Mouse (Mus musculus) MEL (cell line): ENCODE results near the gene Rab37. TPM values are rescaled to one million over a fixed set of nuclear protein-coding genes. Genes with fewer than 3 reads are reported as not detected.

Source experiments
- DNase-seq: peaks from one replicate; pipeline ENCODE4 v3.0.0; 2011; ENCODE audit warnings: low read depth, low spot score
- H3K27ac ChIP-seq: 2 replicates; pipeline ENCODE4 v1.5.1; 2012; ENCODE audit warnings: low read depth, mild to moderate bottlenecking, control low read depth, low read length, moderate library complexity; ENCODE audit not compliant: control insufficient read depth
- H3K27me3 ChIP-seq, 2 experiments: fragments of 150-350 bp in 1 of 2; sonication (generic) in 1 of 2; 2 replicates each; pipeline ENCODE4 v1.6.1; 2012; ENCODE audit warnings: low read length in 2 of 2, mild to moderate bottlenecking in 2 of 2, improper control_type of control experiment in 1 of 2, moderate library complexity in 1 of 2; ENCODE audit not compliant: insufficient read depth in 2 of 2, control insufficient read depth in 1 of 2
- H3K36me3 ChIP-seq, 2 experiments: 2 replicates each; pipeline ENCODE4 v1.6.1; 2012 to 2014; ENCODE audit warnings: low read length in 2 of 2, improper control_type of control experiment in 1 of 2, inconsistent platforms in 1 of 2, mild to moderate bottlenecking in 1 of 2; ENCODE audit not compliant: insufficient read depth in 2 of 2, control insufficient read depth in 1 of 2
- H3K4me1 ChIP-seq, 2 experiments: fragments of 150-350 bp in 1 of 2; sonication (generic) in 1 of 2; 2 replicates each; pipeline ENCODE4 v1.6.1; 2012; ENCODE audit warnings: low read length in 2 of 2, improper control_type of control experiment in 1 of 2, mild to moderate bottlenecking in 1 of 2; ENCODE audit not compliant: insufficient read depth in 2 of 2, control insufficient read depth in 1 of 2
- H3K4me3 ChIP-seq, 2 experiments: fragments of 150-350 bp in 1 of 2; sonication (generic) in 1 of 2; 2 replicates each; pipeline ENCODE4 v1.5.1; 2012; ENCODE audit warnings: low read depth in 2 of 2, low read length in 2 of 2, mild to moderate bottlenecking in 2 of 2, moderate library complexity in 2 of 2, control low read depth in 1 of 2, improper control_type of control experiment in 1 of 2; ENCODE audit not compliant: control insufficient read depth in 1 of 2, insufficient read depth in 1 of 2
- H3K79me2 ChIP-seq: 2 replicates; pipeline ENCODE4 v1.6.1; 2012; ENCODE audit warnings: mild to moderate bottlenecking, low read length, moderate library complexity; ENCODE audit not compliant: control insufficient read depth, poor library complexity, insufficient read depth
- H3K9ac ChIP-seq: 2 replicates; pipeline ENCODE4 v1.6.1; 2012; ENCODE audit warnings: low read depth, mild to moderate bottlenecking, control low read depth, low read length, moderate library complexity; ENCODE audit not compliant: control insufficient read depth, poor library complexity, severe bottlenecking
- H3K9me3 ChIP-seq: fragments of 150-350 bp; sonication (generic); replicated peaks from 2 replicates; pipeline ENCODE4 v1.6.1; 2012; ENCODE audit warnings: mild to moderate bottlenecking, low read length, improper control_type of control experiment, moderate library complexity; ENCODE audit not compliant: insufficient read depth
- BHLHE40 ChIP-seq: IDR thresholded peaks from 2 replicates; pipeline ENCODE4 v1.6.1; 2012; ENCODE audit warnings: low read depth, mild to moderate bottlenecking, inconsistent platforms, low read length, improper control_type of control experiment, borderline replicate concordance
- CHD2 ChIP-seq: IDR thresholded peaks from 2 replicates; pipeline ENCODE4 v1.6.1; 2011; ENCODE audit warnings: low read length, improper control_type of control experiment
- E2F4 ChIP-seq: IDR thresholded peaks from 2 replicates; pipeline ENCODE4 v1.6.1; 2011; ENCODE audit warnings: low read depth, low read length, improper control_type of control experiment, borderline replicate concordance
- ELF1 ChIP-seq: IDR thresholded peaks from 2 replicates; pipeline ENCODE4 v1.6.1; 2014; ENCODE audit warnings: low read depth, mild to moderate bottlenecking, inconsistent platforms, low read length, improper control_type of control experiment, moderate library complexity
- EP300 ChIP-seq, 2 experiments: IDR thresholded peaks; 2 replicates each; pipeline ENCODE4 v1.6.1; 2011; ENCODE audit warnings: improper control_type of control experiment in 2 of 2, low read length in 2 of 2, low read depth in 1 of 2, mild to moderate bottlenecking in 1 of 2
- ETS1 ChIP-seq: IDR thresholded peaks from 2 replicates; pipeline ENCODE4 v1.6.1; 2012; ENCODE audit warnings: low read depth, mild to moderate bottlenecking, inconsistent platforms, low read length, improper control_type of control experiment, moderate library complexity
- GABPA ChIP-seq: IDR thresholded peaks from 2 replicates; pipeline ENCODE4 v1.6.1; 2012; ENCODE audit warnings: low read depth, mild to moderate bottlenecking, inconsistent platforms, low read length, improper control_type of control experiment, moderate library complexity
- GATA1 ChIP-seq: IDR thresholded peaks from 2 replicates; pipeline ENCODE4 v1.6.1; 2011; ENCODE audit warnings: low read depth, low read length, improper control_type of control experiment
- HCFC1 ChIP-seq: IDR thresholded peaks from 2 replicates; pipeline ENCODE4 v1.6.1; 2012; ENCODE audit warnings: low read depth, mild to moderate bottlenecking, inconsistent platforms, low read length, improper control_type of control experiment, moderate library complexity
- JUND ChIP-seq: IDR thresholded peaks from 2 replicates; pipeline ENCODE4 v1.6.1; 2011; ENCODE audit warnings: low read depth, mild to moderate bottlenecking, improper control_type of control experiment, low read length
- KAT2A ChIP-seq: conservative IDR thresholded peaks from 2 replicates; pipeline ENCODE4 v1.6.1; 2012; ENCODE audit warnings: low read depth, low read length, improper control_type of control experiment, inconsistent platforms
- MAFK ChIP-seq: IDR thresholded peaks from 2 replicates; pipeline ENCODE4 v1.6.1; 2011; ENCODE audit warnings: low read depth, mild to moderate bottlenecking, low read length, improper control_type of control experiment, borderline replicate concordance
- MAX ChIP-seq: IDR thresholded peaks from 2 replicates; pipeline ENCODE4 v1.6.1; 2011; ENCODE audit warnings: low read length, improper control_type of control experiment
- MAZ ChIP-seq: IDR thresholded peaks from 2 replicates; pipeline ENCODE4 v1.6.1; 2012; ENCODE audit warnings: low read depth, mild to moderate bottlenecking, inconsistent platforms, low read length, improper control_type of control experiment
- MEF2A ChIP-seq: IDR thresholded peaks from 2 replicates; pipeline ENCODE4 v1.6.1; 2014; ENCODE audit warnings: low read depth, mild to moderate bottlenecking, inconsistent platforms, low read length, improper control_type of control experiment; ENCODE audit not compliant: poor library complexity, insufficient replicate concordance, severe bottlenecking; ENCODE audit errors: extremely low read depth
- MXI1 ChIP-seq: IDR thresholded peaks from 2 replicates; pipeline ENCODE4 v1.6.1; 2011; ENCODE audit warnings: mild to moderate bottlenecking, low read depth, low read length, improper control_type of control experiment
- MYB ChIP-seq: IDR thresholded peaks from 2 replicates; pipeline ENCODE4 v1.6.1; 2011; ENCODE audit warnings: mild to moderate bottlenecking, low read depth, low read length, improper control_type of control experiment
- MYC ChIP-seq: IDR thresholded peaks from 2 replicates; pipeline ENCODE4 v1.6.1; 2011; ENCODE audit warnings: low read depth, mild to moderate bottlenecking, low read length, improper control_type of control experiment, moderate library complexity
- NELFE ChIP-seq: IDR thresholded peaks from 2 replicates; pipeline ENCODE4 v1.6.1; 2011; ENCODE audit warnings: low read depth, low read length, improper control_type of control experiment
- NRF1 ChIP-seq: IDR thresholded peaks from 2 replicates; pipeline ENCODE4 v1.6.1; 2014; ENCODE audit warnings: low read depth, mild to moderate bottlenecking, inconsistent platforms, low read length, improper control_type of control experiment, moderate library complexity; ENCODE audit not compliant: poor library complexity, insufficient read depth, severe bottlenecking
- POLR2A ChIP-seq, 2 experiments: IDR thresholded peaks; 2 replicates each; pipeline ENCODE4 v1.6.1; 2011 to 2012; ENCODE audit warnings: low read length in 2 of 2, mild to moderate bottlenecking in 2 of 2, control low read depth in 1 of 2, improper control_type of control experiment in 1 of 2, low read depth in 1 of 2, moderate library complexity in 1 of 2; ENCODE audit not compliant: control insufficient read depth in 1 of 2, insufficient read depth in 1 of 2, poor library complexity in 1 of 2
- POLR2AphosphoS2 ChIP-seq: IDR thresholded peaks from 2 replicates; pipeline ENCODE4 v1.6.1; 2011; ENCODE audit warnings: low read length, improper control_type of control experiment
- POLR2AphosphoS5 ChIP-seq: IDR thresholded peaks from 2 replicates; pipeline ENCODE4 v1.6.1; 2012; ENCODE audit warnings: low read depth, borderline replicate concordance, mild to moderate bottlenecking, inconsistent platforms, low read length, moderate library complexity, mixed read lengths
- RAD21 ChIP-seq: IDR thresholded peaks from 2 replicates; pipeline ENCODE4 v1.6.1; 2011; ENCODE audit warnings: mild to moderate bottlenecking, low read depth, low read length, improper control_type of control experiment
- RCOR1 ChIP-seq: IDR thresholded peaks from 2 replicates; pipeline ENCODE4 v1.6.1; 2012; ENCODE audit warnings: low read depth, mild to moderate bottlenecking, inconsistent platforms, low read length, improper control_type of control experiment
- SIN3A ChIP-seq: IDR thresholded peaks from 2 replicates; pipeline ENCODE4 v1.6.1; 2012; ENCODE audit warnings: low read length, improper control_type of control experiment, inconsistent platforms
- SMC3 ChIP-seq: IDR thresholded peaks from 2 replicates; pipeline ENCODE4 v1.6.1; 2011; ENCODE audit warnings: low read depth, low read length, improper control_type of control experiment
- TAL1 ChIP-seq: IDR thresholded peaks from 2 replicates; pipeline ENCODE4 v1.6.1; 2012; ENCODE audit warnings: mild to moderate bottlenecking, inconsistent platforms, low read length, moderate library complexity, mixed read lengths
- TBP ChIP-seq: IDR thresholded peaks from 2 replicates; pipeline ENCODE4 v1.8.0; 2011; ENCODE audit warnings: low read depth, low read length, improper control_type of control experiment
- TCF12 ChIP-seq: IDR thresholded peaks from 2 replicates; pipeline ENCODE4 v1.6.1; 2014; ENCODE audit warnings: low read depth, mild to moderate bottlenecking, inconsistent platforms, low read length, improper control_type of control experiment, moderate library complexity
- UBTF ChIP-seq: IDR thresholded peaks from 2 replicates; pipeline ENCODE4 v1.6.1; 2012; ENCODE audit warnings: low read depth, mild to moderate bottlenecking, inconsistent platforms, low read length, improper control_type of control experiment, moderate library complexity, borderline replicate concordance; ENCODE audit not compliant: insufficient read depth
- USF2 ChIP-seq, 2 experiments: IDR thresholded peaks; 2 replicates each; pipeline ENCODE4 v1.6.1; 2011 to 2012; ENCODE audit warnings: improper control_type of control experiment in 2 of 2, low read length in 2 of 2, borderline replicate concordance in 1 of 2, inconsistent platforms in 1 of 2, low read depth in 1 of 2, mild to moderate bottlenecking in 1 of 2; ENCODE audit not compliant: insufficient read depth in 1 of 2
- ZC3H11A ChIP-seq: IDR thresholded peaks from 2 replicates; pipeline ENCODE4 v1.6.1; 2012; ENCODE audit warnings: low read depth, mild to moderate bottlenecking, inconsistent platforms, low read length, improper control_type of control experiment
- ZKSCAN1 ChIP-seq: IDR thresholded peaks from 2 replicates; pipeline ENCODE4 v1.6.1; 2012; ENCODE audit warnings: low read depth, mild to moderate bottlenecking, inconsistent platforms, low read length, improper control_type of control experiment, moderate library complexity
- ZMIZ1 ChIP-seq: IDR thresholded peaks from 2 replicates; pipeline ENCODE4 v1.6.1; 2012; ENCODE audit warnings: low read depth, mild to moderate bottlenecking, inconsistent platforms, low read length, improper control_type of control experiment, moderate library complexity
- ZNF384 ChIP-seq: IDR thresholded peaks from 2 replicates; pipeline ENCODE4 v1.6.1; 2012; ENCODE audit warnings: low read depth, mild to moderate bottlenecking, inconsistent platforms, low read length, improper control_type of control experiment
- polyA plus RNA-seq, 2 experiments: library from polyadenylated mRNA; stranded (reverse) in 1 of 2; unstranded in 1 of 2; fragments of >175 nt in 1 of 2; fragments of >200 nt in 1 of 2; gene quantifications; 2 replicates each; pipeline versions ENCODE4 v1.2.1 to v1.2.4; 2012; ENCODE audit warnings: low replicate concordance in 2 of 2, low read depth in 1 of 2; ENCODE audit not compliant: insufficient read length in 2 of 2, insufficient read depth in 1 of 2, missing spikeins in 1 of 2
- total RNA-seq: library from RNA; depleted of rRNA; stranded (reverse); fragments of 300-350 nt; gene quantifications from 2 replicates; pipeline ENCODE4 v1.2.3, GENCODE M21; 2012

The Rab37 gene
- total and polyA plus RNA-seq, 3 experiments = 14.6 to 20.6 TPM; not detected in 1

DNA sequence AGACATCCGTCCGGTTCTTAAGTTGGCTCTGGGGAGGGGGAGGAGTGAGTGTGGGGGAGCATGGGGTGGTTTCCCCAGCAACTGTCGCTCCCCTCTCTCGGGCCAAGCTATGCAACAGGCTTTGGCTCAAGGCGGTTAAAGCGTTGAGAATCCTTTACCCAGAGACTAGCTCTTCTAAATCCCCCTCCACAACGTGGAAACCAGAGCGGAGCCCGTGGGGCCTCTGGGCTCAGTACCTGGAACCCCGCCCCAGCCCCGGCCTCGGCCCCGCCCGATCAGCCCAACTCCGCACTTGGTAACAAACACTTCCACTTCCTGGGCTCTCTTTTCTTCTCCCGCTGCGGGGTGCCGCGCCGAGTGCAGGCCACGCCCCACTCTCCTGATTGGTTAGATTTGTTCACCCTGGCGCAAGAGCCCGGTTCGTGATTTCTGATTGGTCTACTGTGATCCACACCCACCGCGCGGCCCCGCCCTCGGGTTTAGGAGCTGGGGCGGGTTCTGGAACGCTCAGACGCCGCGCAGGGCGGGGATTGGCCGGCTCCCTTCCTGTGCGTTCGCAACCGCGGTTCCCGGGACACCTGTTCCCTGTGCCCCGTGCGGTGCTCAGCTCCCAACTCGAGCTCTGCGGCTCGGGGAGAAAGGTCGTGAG, 71.7 kb downstream of the Rab37 start, which contains the start of gene Slc9a3r1:
Slc9a3r1 (plus strand) TSS at position 510 of the 649 bp plus-strand sequence.
- Histone ChIP-seq H3K27ac (peak within 1 kb of the TSS; percentile 90), H3K9me3 (no peaks in the 10 kb centered on the region), H3K9ac (peak within 1 kb of the TSS; percentile 90), H3K4me1 (peaks cover 6 to 37% of the 10 kb centered on the region in 2 experiments), H3K4me3 (peak within 1 kb of the TSS; percentile 82 to 94), H3K36me3 (peaks cover 0 to 23% of the 10 kb centered on the region in 2 experiments; a peak in 2 of 4 replicates), H3K79me2 (peaks cover 40% of the 10 kb centered on the region), H3K27me3 (no peaks in the 10 kb centered on the region)
- peak; percentile 100 for DNase-seq
- no peak for TF ChIP-seq TAL1
- TF ChIP-seq ETS1 = peak; percentile 29; the same call in 1 of the 2 replicates
- TF ChIP-seq MXI1 = peak; percentile 75; the same call in 1 of the 2 replicates
- no peak for TF ChIP-seq KAT2A
- TF ChIP-seq MAFK = no peak
- TF ChIP-seq SIN3A = peak; percentile 95
- TF ChIP-seq RCOR1 = no peak
- peak; percentile 43; the same call in 1 of the 2 replicates for TF ChIP-seq MAX
- TF ChIP-seq RAD21 = no peak
- no peak for TF ChIP-seq USF2 (IDR thresholded peaks at IDR 0.05; ENCODE audit: borderline replicate concordance in 1 of 2, insufficient read depth in 1 of 2, low read depth in 1 of 2, low read length in 2 of 2)
- peak; percentile 99 for TF ChIP-seq NELFE
- TF ChIP-seq MEF2A = no peak
- no peak for TF ChIP-seq ZC3H11A
- no peak for TF ChIP-seq ZKSCAN1
- 0 out of 4 replicates have a peak, but pooled peaks of 1 of the 2 experiments have one; percentile 15 for TF ChIP-seq EP300 (IDR thresholded peaks at IDR 0.05; ENCODE audit: low read depth in 1 of 2, low read length in 2 of 2)
- TF ChIP-seq JUND = no peak
- TF ChIP-seq POLR2AphosphoS5 = no peak
- TF ChIP-seq HCFC1 = peak; percentile 68
- no peak for TF ChIP-seq MYC
- TF ChIP-seq E2F4 = peak; percentile 40; the same call in 1 of the 2 replicates
- TF ChIP-seq ZNF384 = no peak
- TF ChIP-seq MAZ = peak; percentile 89
- no peak for TF ChIP-seq GATA1
- TF ChIP-seq POLR2AphosphoS2 = peak; percentile 97
- TF ChIP-seq MYB = no peak
- no peak for TF ChIP-seq CHD2
- TF ChIP-seq BHLHE40 = no peak
- TF ChIP-seq ELF1 = peak; percentile 81
- no peak for TF ChIP-seq UBTF
- TF ChIP-seq ZMIZ1 = peak; percentile 98
- TF ChIP-seq POLR2A (IDR thresholded peaks at IDR 0.05; ENCODE audit: control insufficient read depth in 1 of 2, insufficient read depth in 1 of 2, low read depth in 1 of 2, low read length in 2 of 2, poor library complexity in 1 of 2) = peak; percentile 98 to 99
- peak; percentile 83 for TF ChIP-seq TBP
- TF ChIP-seq NRF1 = peak; percentile 52
- no peak for TF ChIP-seq GABPA
- TF ChIP-seq TCF12 = peak; percentile 44
- TF ChIP-seq SMC3 = no peak
